Mouse (Mus musculus) heart, embryonic 12.5 days (tissue): Measurements from ENCODE around the gene Prnd. TPM values are rescaled to one million over a fixed set of nuclear protein-coding genes. Genes with fewer than 3 reads are reported as not detected.

Experiments
- ATAC-seq: fragments of 200-750 bp; cut with Nextera tagmentation; 2 replicates; pipeline ENCODE4 v1.8.0; 2017; ENCODE audit warnings: moderate TSS enrichment, moderate library complexity; ENCODE audit not compliant: insufficient number of reproducible peaks, low FRiP score
- H3K27ac ChIP-seq: fragments of 300-500 bp; sonication (generic); 2 replicates; pipeline ENCODE4 v1.5.1; 2016; ENCODE audit warnings: mild to moderate bottlenecking, moderate library complexity; ENCODE audit not compliant: poor library complexity, severe bottlenecking
- H3K27me3 ChIP-seq: fragments of 300-500 bp; sonication (generic); replicated peaks from 2 replicates; pipeline ENCODE4 v1.6.1; 2016; ENCODE audit warnings: mild to moderate bottlenecking, moderate library complexity
- H3K36me3 ChIP-seq: fragments of 300-500 bp; sonication (generic); 2 replicates; pipeline ENCODE4 v1.6.1; 2016; ENCODE audit warnings: mild to moderate bottlenecking, moderate library complexity
- H3K4me1 ChIP-seq: fragments of 300-500 bp; sonication (generic); replicated peaks from 2 replicates; pipeline ENCODE4 v1.6.1; 2016; ENCODE audit warnings: mild to moderate bottlenecking
- H3K4me2 ChIP-seq: fragments of 300-500 bp; sonication (generic); 2 replicates; pipeline ENCODE4 v1.6.1; 2016; ENCODE audit warnings: mild to moderate bottlenecking, moderate library complexity
- H3K4me3 ChIP-seq: fragments of 300-500 bp; sonication (generic); 2 replicates; pipeline ENCODE4 v1.5.1; 2016; ENCODE audit warnings: mild to moderate bottlenecking
- H3K9ac ChIP-seq: fragments of 300-500 bp; sonication (generic); 2 replicates; pipeline ENCODE4 v1.6.1; 2016; ENCODE audit warnings: mild to moderate bottlenecking, moderate library complexity
- H3K9me3 ChIP-seq: fragments of 300-500 bp; sonication (generic); replicated peaks from 2 replicates; pipeline ENCODE4 v1.6.1; 2016; ENCODE audit warnings: mild to moderate bottlenecking, moderate library complexity
- WGBS: fragments of 180-500 bp; shearing (Covaris S2); methylation state at CpG from one replicate; pipeline ENCODE4 v1.1.7; 2016; 5-methylcytosine and 5-hydroxymethylcytosine counted together
- polyA plus RNA-seq: library from polyadenylated mRNA; unstranded; fragments of >200 nt; fragmentation: Nextera tagmentation; extraction: Ambion mirVana; gene quantifications from 2 replicates; pipeline ENCODE4 v1.2.1, GENCODE M21; 2016

Prnd gene
- polyA plus RNA-seq, 1 experiment from 2014 or later, result 6.2 TPM

DNA sequence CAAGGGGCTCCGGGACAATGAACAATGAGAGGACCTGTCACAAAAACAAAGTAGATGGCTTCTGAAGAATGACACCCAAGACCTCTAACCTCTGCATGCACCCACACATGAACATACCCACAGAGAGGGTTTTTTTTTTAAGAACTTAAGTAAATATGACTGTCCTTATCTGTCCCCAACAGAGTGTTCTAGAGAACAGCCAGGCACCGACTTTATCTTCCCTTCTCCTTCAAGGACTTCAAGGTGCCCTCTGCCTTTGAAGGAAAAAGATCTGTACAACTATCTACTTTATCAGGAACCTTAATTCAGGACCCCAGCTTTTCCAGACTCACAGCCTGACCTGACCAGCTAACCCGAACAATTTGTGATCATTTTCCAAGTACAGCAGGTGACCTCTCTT, 10.2 kb upstream of the Prnd start:
- H3K9me3 ChIP-seq, result no peaks in the 10 kb centered on the region
- peaks cover 14% of the 10 kb centered on the region for H3K4me1 ChIP-seq
- H3K4me3 ChIP-seq, result no peak overlapping the region
- H3K9ac ChIP-seq, result no peak overlapping the region
- no peak for ATAC-seq
- no peak overlapping the region for H3K4me2 ChIP-seq
- peaks cover 10% of the 10 kb centered on the region; the same call in 1 of the 2 replicates for H3K36me3 ChIP-seq
- 31% methylated on average over 3 of the region's 3 CpGs for whole genome bisulfite sequencing
- no peak overlapping the region for H3K27ac ChIP-seq
- H3K27me3 ChIP-seq, result no peaks in the 10 kb centered on the region

DNA sequence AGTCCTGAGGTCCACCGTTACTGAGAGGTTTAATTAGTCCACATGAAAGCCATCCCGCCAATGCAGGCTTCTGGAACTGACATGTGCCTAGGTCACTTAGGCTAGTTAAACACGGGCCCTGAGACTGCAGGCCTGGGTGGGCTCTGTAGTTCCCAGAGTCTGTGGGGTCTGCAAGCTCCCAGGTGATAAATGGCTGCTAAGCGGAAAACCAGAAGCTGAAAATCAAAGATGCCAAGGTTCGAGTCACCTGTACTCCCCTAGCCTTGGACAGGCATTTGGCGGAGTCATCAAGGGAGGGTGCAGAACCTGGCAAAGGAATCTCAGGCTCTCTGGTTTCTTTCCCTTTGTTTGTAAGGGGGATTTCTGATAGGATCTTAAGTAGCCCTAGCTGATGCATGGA, 9.2 kb upstream of the Prnd start:
- Histone ChIP-seq H3K4me2 (no peak overlapping the region), H3K4me3 (no peak overlapping the region), H3K9me3 (no peaks in the 10 kb centered on the region), H3K36me3 (peaks cover 7% of the 10 kb centered on the region; the same call in 1 of the 2 replicates), H3K4me1 (peaks cover 10% of the 10 kb centered on the region), H3K27me3 (no peaks in the 10 kb centered on the region), H3K27ac (no peak overlapping the region), H3K9ac (no peak overlapping the region)
- no peak for ATAC-seq
- 78% methylated on average over 6 of the region's 6 CpGs for WGBS

DNA sequence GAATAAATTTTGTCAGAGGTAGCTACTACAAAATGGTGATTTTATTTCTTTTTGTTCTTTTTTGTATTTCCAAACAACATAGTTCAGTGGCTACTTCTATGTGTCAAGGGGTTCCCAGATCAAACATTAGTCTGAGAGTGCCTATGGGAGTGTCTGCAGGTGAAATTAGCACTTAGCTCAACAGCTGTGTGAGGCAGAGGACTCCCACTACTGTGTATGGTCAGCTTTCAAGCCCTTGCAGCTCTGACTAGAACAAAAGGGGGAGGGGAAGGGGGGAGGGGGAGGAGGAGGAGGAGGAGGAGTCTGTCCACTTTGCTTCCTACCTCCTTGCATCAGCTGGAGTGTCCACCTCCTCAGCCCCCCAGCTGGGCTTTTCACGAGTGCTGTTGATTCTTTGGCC, 6.3 kb upstream of the Prnd start:
- H3K27me3 ChIP-seq, result no peaks in the 10 kb centered on the region
- H3K9me3 ChIP-seq, result no peaks in the 10 kb centered on the region
- WGBS, result 27% methylated on average over 1 of the region's 1 CpGs
- H3K4me2 ChIP-seq, result no peak overlapping the region
- no peak overlapping the region for H3K9ac ChIP-seq
- no peak for ATAC-seq
- no peak overlapping the region for H3K4me3 ChIP-seq
- no peak overlapping the region for H3K27ac ChIP-seq
- peaks cover 10% of the 10 kb centered on the region; the same call in 1 of the 2 replicates for H3K4me1 ChIP-seq
- H3K36me3 ChIP-seq, result no peaks in the 10 kb centered on the region

DNA sequence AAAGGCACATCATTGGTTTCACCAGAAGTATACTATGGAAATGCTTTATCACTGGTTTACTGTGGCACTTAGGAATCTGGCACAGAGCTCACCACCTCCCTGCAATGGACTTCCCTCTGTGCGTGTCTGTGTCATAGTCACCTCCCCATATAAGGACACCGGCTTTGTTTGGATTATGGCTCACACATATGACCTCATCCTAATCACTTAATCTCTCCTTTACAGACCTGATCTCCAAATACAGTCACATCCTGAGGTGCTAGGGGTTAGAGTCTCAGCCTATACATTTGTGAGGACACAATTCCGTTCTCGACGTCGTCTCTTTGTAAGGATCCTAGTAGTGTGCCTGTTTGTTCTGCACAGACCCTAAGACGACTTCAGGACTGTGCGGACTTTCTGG, 5.4 kb upstream of the Prnd start:
- Histone ChIP-seq H3K4me2 (no peak overlapping the region), H3K4me1 (peaks cover 10% of the 10 kb centered on the region), H3K9ac (no peak overlapping the region), H3K4me3 (no peak overlapping the region), H3K27me3 (no peaks in the 10 kb centered on the region), H3K36me3 (no peaks in the 10 kb centered on the region), H3K27ac (no peak overlapping the region), H3K9me3 (no peaks in the 10 kb centered on the region)
- 55% methylated on average over 8 of the region's 8 CpGs for WGBS
- ATAC-seq, result peak; percentile 34; the same call in 1 of the 2 replicates

DNA sequence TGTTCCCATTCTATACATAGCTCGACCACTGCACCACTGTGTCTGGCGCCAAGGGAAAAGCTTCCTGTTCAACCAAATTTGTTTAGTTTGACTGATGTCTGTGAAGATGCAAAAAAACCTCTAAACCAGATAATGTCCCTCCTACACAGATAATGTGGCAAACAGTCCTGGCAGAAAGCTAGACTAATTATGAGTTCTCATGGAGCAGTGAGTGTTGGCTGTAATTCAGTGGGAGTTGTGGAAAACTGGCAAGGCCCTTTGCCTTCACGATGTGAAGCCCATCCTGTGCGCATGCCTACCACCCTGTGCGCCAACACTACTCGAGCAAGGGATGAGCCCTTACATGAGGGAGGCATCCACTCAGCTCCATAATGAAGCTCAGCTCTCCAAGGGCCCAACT, 4.9 kb upstream of the Prnd start:
- Histone ChIP-seq H3K9me3 (no peaks in the 10 kb centered on the region), H3K4me2 (no peak overlapping the region), H3K27ac (no peak overlapping the region), H3K27me3 (no peaks in the 10 kb centered on the region), H3K36me3 (no peaks in the 10 kb centered on the region), H3K9ac (no peak overlapping the region), H3K4me3 (no peak overlapping the region), H3K4me1 (peaks cover 15% of the 10 kb centered on the region)
- 78% methylated on average over 6 of the region's 6 CpGs for WGBS
- ATAC-seq, result no peak

DNA sequence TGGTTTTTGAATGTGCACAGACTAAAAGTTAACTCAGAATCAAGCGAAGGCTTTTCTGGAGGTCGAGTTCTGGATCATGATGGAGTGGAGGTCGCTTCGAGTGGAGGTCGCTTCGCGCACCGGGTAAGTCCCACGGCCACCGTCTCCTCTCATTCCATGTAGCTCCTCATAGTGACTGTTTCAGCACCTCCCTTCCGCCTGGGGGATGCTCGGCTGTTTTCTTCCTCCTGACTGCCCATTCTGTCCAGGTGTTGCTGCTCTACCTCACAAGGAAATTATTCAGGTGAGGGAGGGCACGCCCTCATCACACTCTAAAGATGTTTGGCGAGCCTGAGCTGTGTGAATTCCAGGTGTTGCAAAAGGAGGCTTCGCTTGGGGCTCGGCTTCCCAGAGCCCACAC, 4.3 kb upstream of the Prnd start:
- Histone ChIP-seq H3K36me3 (no peaks in the 10 kb centered on the region), H3K4me3 (no peak overlapping the region), H3K27me3 (no peaks in the 10 kb centered on the region), H3K4me2 (no peak overlapping the region), H3K4me1 (peaks cover 16% of the 10 kb centered on the region), H3K27ac (no peak overlapping the region), H3K9ac (no peak overlapping the region), H3K9me3 (no peaks in the 10 kb centered on the region)
- 89% methylated on average over 16 of the region's 16 CpGs for WGBS
- no peak for ATAC-seq

DNA sequence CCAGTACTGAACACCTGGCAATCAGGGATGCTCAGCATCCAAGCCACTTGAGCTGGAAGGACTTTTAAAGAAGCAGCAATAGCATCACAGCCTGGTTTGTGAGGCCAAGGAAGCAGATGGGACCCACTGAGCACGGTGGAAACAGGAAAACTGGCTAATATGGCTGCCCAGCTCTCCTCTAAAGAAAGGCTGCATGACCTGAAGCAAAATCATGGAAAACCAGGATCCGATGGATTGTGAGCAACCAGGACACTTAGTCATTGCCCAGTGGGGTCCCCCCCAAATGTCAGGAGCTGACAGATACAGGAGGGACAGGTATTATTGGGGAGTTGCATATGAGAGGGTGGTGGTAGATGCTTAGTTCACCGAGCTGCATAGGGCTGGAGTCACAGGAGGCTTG, 2.5 kb upstream of the Prnd start:
- no peak for ATAC-seq
- Histone ChIP-seq H3K36me3 (no peaks in the 10 kb centered on the region), H3K4me2 (no peak overlapping the region), H3K27me3 (peaks cover 10% of the 10 kb centered on the region; the same call in 1 of the 2 replicates), H3K4me3 (no peak overlapping the region), H3K27ac (no peak overlapping the region), H3K9me3 (no peaks in the 10 kb centered on the region), H3K9ac (no peak overlapping the region), H3K4me1 (peaks cover 24% of the 10 kb centered on the region)
- WGBS, result 74% methylated on average over 3 of the region's 3 CpGs

DNA sequence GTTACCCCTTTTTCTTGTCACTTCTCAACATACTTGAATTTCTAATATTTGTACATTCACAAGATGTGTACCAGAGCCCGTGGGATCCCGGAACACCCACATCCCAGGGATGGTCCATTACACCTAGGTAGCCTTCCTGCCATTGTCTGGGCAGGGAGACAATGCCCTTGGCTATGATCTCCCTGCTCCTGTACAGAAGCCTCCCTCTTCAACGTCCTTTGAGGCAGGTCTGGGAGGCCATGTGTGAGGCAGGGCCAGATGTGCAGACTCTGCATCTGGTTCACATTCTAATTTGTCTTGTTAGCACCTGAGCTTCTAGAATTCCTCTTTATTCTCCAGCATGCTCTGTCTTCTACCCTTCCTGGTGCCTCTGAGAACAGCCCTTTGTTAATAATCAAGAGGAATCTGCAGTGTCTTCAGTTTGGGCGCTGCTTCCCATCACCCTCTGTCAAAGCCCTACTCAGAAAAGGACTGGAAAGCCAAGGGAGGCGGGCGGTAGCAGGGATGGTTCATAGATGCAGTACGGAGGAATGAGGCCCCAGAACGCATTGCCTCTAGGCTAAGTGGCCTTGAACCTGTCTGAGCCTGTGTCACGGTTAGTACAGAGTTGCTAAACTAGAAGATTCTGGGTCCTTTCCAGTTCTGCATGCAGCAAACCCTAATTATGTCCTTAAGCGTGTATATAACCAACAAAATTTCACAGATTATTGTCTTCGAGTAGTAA, 1.6 kb upstream of the Prnd start:
- Histone ChIP-seq H3K9me3 (no peaks in the 10 kb centered on the region), H3K36me3 (no peaks in the 10 kb centered on the region), H3K27ac (no peak overlapping the region), H3K4me3 (no peak overlapping the region), H3K27me3 (peaks cover 20% of the 10 kb centered on the region), H3K4me1 (peaks cover 33% of the 10 kb centered on the region), H3K4me2 (no peak overlapping the region), H3K9ac (no peak overlapping the region)
- WGBS, result 62% methylated on average over 11 of the region's 11 CpGs
- ATAC-seq, result no peak

DNA sequence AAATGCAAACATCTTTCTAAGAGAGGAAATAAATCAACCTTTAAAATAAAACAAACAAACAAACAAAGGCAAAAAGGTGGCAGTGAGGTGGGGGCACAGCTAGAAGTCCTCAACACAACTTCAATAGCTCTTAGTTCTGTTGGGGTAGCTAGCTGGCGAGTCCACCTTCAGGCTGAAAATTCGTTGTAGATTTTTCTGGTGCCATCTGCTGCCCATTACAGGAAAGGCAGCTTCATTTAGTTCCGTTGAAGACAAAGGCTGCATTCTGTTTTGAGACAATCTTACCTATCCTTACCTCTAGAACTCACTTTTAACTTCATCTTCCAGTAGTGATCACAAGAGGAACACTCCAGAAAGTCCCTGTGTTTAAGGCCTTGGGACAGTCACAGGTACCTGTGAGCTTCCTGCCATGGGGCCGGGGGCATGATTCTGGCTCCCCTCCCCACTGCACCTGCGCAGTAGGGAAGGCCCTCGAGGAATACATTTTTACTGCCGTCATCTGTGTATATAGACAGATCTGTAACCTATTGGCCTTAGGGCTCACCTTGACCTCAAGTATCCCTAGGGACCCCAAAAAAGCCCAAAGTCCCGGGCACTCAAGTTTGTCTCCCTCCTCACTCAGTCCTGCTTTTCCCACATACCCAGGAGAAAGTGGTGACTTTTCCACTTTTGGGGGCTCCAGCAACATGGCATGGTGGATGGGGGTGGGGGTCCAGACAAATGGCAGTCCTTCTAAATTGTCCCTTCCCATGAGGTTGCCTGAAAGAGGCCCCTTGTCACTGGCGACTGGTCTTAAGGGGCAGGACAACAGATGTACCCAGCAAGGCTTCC, 679 bp upstream of the Prnd start:
- no peak overlapping the region for H3K9ac ChIP-seq
- H3K4me3 ChIP-seq, result no peak overlapping the region
- peak overlapping the region; percentile 49; the same call in 1 of the 2 replicates for H3K4me2 ChIP-seq
- no peaks in the 10 kb centered on the region for H3K9me3 ChIP-seq
- peaks cover 23% of the 10 kb centered on the region for H3K27me3 ChIP-seq
- H3K27ac ChIP-seq, result no peak overlapping the region
- ATAC-seq, result no peak
- H3K36me3 ChIP-seq, result no peaks in the 10 kb centered on the region
- H3K4me1 ChIP-seq, result peaks cover 33% of the 10 kb centered on the region
- 49% methylated on average over 9 of the region's 9 CpGs for WGBS

DNA sequence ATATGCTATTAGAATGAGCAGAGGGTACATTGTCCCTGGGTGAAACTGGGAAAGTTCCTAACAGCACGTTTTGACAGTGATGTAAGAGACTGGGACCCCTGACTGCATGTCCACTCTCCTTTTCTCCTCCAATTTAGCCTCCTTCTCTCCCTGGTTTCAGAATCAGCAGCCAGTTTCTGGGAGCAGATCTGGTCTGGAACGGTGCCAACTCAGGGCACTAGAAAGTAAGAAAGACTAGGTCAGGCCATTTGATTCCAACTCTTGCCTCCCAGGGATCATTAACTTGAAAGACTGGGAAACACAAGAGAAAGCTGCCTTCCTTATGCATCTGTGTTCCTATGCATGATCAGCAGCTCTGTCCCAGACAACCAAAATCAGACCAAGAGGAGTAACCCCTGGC, 1.8 kb downstream of the Prnd start:
- Histone ChIP-seq H3K27me3 (peaks cover 23% of the 10 kb centered on the region), H3K36me3 (no peaks in the 10 kb centered on the region), H3K4me1 (peaks cover 27% of the 10 kb centered on the region), H3K9me3 (no peaks in the 10 kb centered on the region), H3K27ac (no peak overlapping the region), H3K9ac (no peak overlapping the region), H3K4me2 (peak overlapping the region; percentile 70; the same call in 1 of the 2 replicates), H3K4me3 (no peak overlapping the region)
- 43% methylated on average over 2 of the region's 2 CpGs for WGBS
- no peak for ATAC-seq

DNA sequence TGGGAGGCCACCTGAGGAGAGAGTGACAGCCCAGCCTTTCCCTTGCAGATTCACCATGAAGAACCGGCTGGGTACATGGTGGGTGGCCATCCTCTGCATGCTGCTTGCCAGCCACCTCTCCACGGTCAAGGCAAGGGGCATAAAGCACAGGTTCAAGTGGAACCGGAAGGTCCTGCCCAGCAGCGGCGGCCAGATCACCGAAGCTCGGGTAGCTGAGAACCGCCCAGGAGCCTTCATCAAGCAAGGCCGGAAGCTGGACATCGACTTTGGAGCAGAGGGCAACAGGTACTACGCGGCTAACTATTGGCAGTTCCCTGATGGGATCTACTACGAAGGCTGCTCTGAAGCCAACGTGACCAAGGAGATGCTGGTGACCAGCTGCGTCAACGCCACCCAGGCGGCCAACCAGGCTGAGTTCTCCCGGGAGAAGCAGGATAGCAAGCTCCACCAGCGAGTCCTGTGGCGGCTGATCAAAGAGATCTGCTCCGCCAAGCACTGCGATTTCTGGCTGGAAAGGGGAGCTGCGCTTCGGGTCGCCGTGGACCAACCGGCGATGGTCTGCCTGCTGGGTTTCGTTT, 2.4 kb downstream of the Prnd start:
- 11% methylated on average over 29 of the region's 29 CpGs for WGBS

More for the DNA sequence above, 2.4 kb downstream of the Prnd start:
- Histone ChIP-seq H3K9ac (peak overlapping the region; percentile 50; the same call in 1 of the 2 replicates), H3K4me3 (peak overlapping the region; percentile 31), H3K27ac (no peak overlapping the region), H3K4me2 (peak overlapping the region; percentile 70), H3K36me3 (no peaks in the 10 kb centered on the region), H3K27me3 (peaks cover 23% of the 10 kb centered on the region), H3K4me1 (peaks cover 29% of the 10 kb centered on the region), H3K9me3 (no peaks in the 10 kb centered on the region)
- no peak for ATAC-seq
